Mouse (Mus musculus): ENCODE measurements around the gene Mnat1.

The Mnat1 gene

GRCm38 (mm10) chr12:73112326-73113087 is 11.0 kb upstream of the Mnat1 start:
- no peak for TF ChIP-seq GATA4 (IDR thresholded peaks at IDR 0.05; ENCODE audit: insufficient replicate concordance, low read length)

- TF ChIP-seq GATA4 (IDR thresholded peaks at IDR 0.05; ENCODE audit: insufficient replicate concordance, low read length) = no peak
Observed at GRCm38 (mm10) chr12:73113196-73113595, 10.3 kb upstream of the Mnat1 start, which contains the start of gene Six4. Six4 (minus strand) TSS chr12:73113456.

DNA sequence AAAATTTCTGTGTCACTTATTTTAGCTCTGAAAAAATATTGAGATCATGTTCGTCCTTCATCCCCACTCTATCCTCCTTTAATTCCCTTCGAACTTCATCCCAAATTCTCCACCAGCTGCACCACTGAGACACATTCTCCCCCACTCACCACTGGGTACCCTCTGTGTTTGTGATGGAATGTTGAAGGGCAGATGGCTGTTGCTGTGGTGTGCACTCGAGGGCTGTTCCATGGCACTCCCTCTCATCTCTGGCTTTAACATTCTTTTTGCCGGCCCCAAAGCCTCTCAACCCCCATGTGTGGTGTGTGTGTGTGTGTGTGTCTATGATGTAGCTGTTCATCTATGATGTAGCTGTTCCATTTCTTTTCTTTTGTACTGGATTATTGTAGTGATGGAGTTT is 1.7 kb downstream of the Mnat1 start:
- TF ChIP-seq GATA4 (IDR thresholded peaks at IDR 0.05; ENCODE audit: insufficient replicate concordance, low read length) = no peak

DNA sequence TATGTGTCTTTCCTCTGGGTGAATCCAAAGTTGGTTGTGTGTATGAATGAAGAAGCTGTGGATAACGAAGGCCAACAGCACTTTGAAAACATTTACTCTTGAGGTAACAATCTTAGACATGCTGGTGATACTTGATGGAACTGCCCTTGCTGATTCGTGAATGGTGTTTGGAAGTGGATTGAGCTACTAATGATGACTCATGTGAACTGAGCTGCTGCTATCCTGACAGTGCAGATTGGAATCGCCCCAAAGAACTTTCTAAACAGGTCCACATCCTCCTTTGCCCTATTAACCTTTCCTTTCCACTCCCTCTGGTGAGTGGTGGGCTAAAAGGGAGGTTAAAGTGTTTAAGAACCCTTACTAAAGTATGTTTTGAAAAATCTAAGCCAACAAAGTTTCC is 17.2 kb downstream of the Mnat1 start:
- TF ChIP-seq GATA4 (IDR thresholded peaks at IDR 0.05; ENCODE audit: insufficient replicate concordance, low read length) = no peak

DNA sequence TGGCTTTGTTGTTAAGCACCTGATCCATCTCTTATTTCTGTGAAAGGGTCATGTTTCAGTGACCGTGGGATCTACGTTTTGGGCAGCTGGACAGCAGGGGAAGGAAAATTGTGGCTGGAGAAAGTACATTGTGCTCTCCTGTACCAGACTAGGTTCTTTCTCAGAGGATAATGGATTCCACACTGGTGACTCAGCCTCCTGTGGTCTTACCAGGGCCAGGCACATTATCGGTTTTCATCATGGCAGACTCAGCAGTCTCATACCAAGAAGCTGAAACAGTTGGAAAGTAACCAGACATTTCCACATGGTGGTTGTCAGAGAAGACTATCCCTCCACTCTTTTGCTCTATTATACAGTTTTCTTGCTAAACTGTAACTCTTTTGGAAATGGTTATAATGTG is 23.7 kb downstream of the Mnat1 start:
- TF ChIP-seq GATA4 (IDR thresholded peaks at IDR 0.05; ENCODE audit: insufficient replicate concordance, low read length) = no peak

DNA sequence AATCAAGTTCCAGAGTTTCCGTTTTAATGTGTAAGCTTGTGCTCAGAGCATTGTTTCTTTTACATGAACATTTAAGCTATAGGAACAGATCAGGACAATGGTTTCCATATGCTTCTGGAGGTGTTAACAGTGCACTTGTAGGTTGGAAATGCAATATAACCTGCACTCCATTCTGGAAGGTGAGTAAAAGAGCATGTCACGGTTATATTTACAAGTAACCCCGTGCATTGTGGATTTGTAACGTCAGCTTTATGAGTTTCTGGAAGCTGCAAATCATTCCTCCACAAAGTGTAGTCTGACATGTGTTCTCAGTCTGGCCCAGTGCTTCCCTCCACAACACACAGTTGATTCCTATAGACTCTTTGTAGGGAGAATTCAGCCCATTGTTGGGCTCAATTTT is 30.6 kb downstream of the Mnat1 start:
- no peak for TF ChIP-seq GATA4 (IDR thresholded peaks at IDR 0.05; ENCODE audit: insufficient replicate concordance, low read length)

DNA sequence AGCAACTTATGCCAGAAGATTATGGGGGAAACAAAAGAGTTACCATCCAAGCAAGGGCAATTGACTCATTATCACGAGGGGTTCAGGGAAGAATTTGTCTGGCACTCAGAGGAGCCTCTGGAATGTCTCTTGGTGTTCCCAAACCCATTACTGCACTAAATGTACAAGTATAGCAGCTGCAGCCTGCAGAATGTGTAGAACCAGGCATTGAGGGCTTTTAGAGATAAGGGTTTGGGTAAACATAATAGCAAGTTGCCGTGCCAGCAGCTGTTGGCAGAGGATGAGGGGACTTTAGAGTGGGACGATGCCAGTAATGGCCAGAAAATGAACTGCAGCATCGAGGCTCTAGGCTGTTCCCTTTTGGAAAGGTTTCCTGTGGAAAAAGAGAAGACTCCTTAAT is 36.8 kb downstream of the Mnat1 start:
- TF ChIP-seq GATA4 (IDR thresholded peaks at IDR 0.05; ENCODE audit: insufficient replicate concordance, low read length) = 0 out of 2 replicates have a peak, but pooled peaks have one; percentile 14

DNA sequence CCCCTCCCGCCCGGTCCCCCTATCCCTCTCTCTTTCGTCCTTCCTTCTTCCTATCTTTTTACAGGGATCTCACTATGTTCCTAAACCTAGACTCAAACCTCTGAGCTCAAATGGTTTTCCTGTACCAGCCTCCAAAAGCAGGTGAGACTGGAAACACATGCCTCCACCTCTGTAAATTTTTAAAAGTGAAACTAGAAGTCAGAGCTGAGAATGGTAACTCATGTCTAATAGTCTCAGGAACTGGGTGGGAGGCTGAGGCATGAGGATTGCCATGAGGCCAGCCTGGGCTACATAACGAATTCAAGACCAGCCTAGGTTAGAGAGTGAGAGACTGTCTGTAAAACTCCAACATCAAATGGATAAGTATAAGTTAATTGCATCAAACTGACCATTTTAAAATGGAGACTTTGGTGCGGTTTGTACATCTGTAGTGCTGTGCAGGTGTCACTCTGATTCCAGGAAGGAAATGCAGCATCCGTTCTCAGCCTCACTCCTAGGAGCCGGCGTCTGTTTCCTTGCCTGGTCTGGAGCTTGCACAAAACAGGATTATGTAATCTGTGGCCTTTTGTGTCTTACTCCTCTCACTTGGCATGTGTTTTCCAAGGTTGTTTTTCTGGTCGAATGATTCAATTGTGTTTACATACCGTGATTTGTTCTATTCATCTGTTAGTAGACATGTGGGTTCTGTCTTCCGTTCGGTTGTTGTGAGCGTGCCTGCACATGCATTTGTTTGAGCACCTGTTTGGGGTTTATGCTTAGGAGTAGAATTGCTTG is 39.1 kb downstream of the Mnat1 start:
- TF ChIP-seq GATA4 (IDR thresholded peaks at IDR 0.05; ENCODE audit: insufficient replicate concordance, low read length) = no peak

DNA sequence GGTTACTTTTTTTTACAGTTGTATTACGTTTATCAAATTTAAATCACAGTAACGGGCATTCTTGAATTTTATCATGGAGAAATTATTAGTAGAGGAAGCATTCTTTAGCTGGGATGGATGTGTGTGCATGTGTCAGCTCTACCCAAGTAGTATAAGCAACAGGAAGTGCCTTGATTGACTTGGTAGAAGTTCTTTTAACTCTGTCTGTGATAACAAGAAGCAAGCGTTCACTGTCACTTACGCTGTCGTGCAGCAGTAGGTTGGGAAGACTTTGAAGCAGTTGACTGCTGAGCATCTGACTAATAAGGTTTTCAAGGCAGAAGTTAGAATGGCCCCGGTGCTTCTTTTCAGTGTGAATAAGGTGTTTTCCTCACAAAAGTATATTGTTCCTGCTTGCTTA is 47.3 kb downstream of the Mnat1 start:
- TF ChIP-seq GATA4 (IDR thresholded peaks at IDR 0.05; ENCODE audit: insufficient replicate concordance, low read length) = no peak

DNA sequence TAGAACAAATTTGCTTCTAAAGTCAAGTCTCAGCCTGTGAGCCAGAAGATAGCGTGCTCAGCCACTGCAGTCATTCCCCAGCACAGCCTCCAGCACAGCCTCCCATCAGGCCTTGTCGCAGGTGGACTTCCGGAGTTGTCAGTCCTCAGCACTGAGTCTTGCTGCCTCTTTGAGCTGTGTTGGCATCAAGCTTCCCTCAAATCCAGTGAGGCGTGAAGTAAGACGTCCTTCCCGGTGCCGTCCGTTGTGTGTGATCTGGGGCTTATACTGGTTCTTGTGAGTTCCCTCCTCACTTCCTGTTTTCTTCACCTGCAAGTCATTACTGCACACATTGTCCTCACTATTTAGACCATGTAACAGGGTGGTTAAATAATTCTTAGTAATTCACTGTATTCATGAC is 60.4 kb downstream of the Mnat1 start:
- no peak for TF ChIP-seq GATA4 (IDR thresholded peaks at IDR 0.05; ENCODE audit: insufficient replicate concordance, low read length)

GRCm38 (mm10) chr12:73197363-73197762 is 73.8 kb downstream of the Mnat1 start:
- no peak for TF ChIP-seq GATA4 (IDR thresholded peaks at IDR 0.05; ENCODE audit: insufficient replicate concordance, low read length)

DNA sequence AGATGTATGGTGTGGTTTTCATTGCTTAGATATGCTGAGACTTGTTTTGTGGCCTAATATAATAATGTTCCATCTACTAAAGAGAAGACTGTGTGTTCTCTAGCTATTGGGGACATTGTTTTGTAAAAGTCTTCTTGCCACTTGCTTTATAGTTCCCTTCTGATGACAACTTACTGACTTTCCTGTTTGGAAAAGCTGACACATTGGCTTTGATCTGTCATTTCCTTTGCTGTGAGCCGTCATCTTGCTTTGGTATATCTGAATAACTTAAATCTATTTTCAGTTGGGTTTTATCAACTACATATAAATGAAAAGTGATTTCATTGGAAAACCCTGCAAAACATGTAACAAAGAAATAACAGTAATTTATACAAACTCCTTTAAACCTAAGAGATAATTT is 74.9 kb downstream of the Mnat1 start:
- TF ChIP-seq GATA4 (IDR thresholded peaks at IDR 0.05; ENCODE audit: insufficient replicate concordance, low read length) = no peak

- no peak for TF ChIP-seq GATA4 (IDR thresholded peaks at IDR 0.05; ENCODE audit: insufficient replicate concordance, low read length)
Observed at GRCm38 (mm10) chr12:73199375-73199774, 75.9 kb downstream of the Mnat1 start.

GRCm38 (mm10) chr12:73201587-73201986 is 78.1 kb downstream of the Mnat1 start:
- TF ChIP-seq GATA4 (IDR thresholded peaks at IDR 0.05; ENCODE audit: insufficient replicate concordance, low read length) = no peak

GRCm38 (mm10) chr12:73205710-73206649 is 82.5 kb downstream of the Mnat1 start:
- TF ChIP-seq GATA4 (IDR thresholded peaks at IDR 0.05; ENCODE audit: insufficient replicate concordance, low read length) = no peak

Measured in liver, adult (tissue).